Mouse (Mus musculus) limb, embryonic 11.5 days (tissue): ENCODE data around the gene Thbs3. TPM values are rescaled to one million over a fixed set of nuclear protein-coding genes. Genes with fewer than 3 reads are reported as not detected.

Experiments
- ATAC-seq: fragments of 200-750 bp; cut with Nextera tagmentation; 2 replicates; pipeline ENCODE4 v1.8.0; 2017; ENCODE audit warnings: low read depth; ENCODE audit not compliant: insufficient number of reproducible peaks, low FRiP score, low TSS enrichment
- DNase-seq: peaks from one replicate; pipeline ENCODE4 v3.0.0-alpha.2; 2015; ENCODE audit warnings: low spot score
- H3K27ac ChIP-seq: fragments of 300-500 bp; sonication (generic); replicated peaks from 2 replicates; pipeline ENCODE4 v1.5.1; 2014; ENCODE audit warnings: low read depth, mild to moderate bottlenecking, low read length
- H3K27me3 ChIP-seq: fragments of 300-500 bp; sonication (generic); 2 replicates; pipeline ENCODE4 v1.6.1; 2014; ENCODE audit warnings: mild to moderate bottlenecking, low read length, mixed read lengths; ENCODE audit not compliant: control insufficient read depth, insufficient read depth
- H3K36me3 ChIP-seq: fragments of 300-500 bp; sonication (generic); 2 replicates; pipeline ENCODE4 v1.6.1; 2014; ENCODE audit warnings: mild to moderate bottlenecking, low read length, moderate library complexity, mixed read lengths; ENCODE audit not compliant: control insufficient read depth, insufficient read depth
- H3K4me1 ChIP-seq: fragments of 300-500 bp; sonication (generic); 2 replicates; pipeline ENCODE4 v1.6.1; 2014; ENCODE audit warnings: low read length, mixed read lengths; ENCODE audit not compliant: control insufficient read depth, insufficient read depth
- H3K4me2 ChIP-seq: fragments of 300-500 bp; sonication (generic); 2 replicates; pipeline ENCODE4 v1.6.1; 2014; ENCODE audit warnings: low read depth, mild to moderate bottlenecking, moderate library complexity; ENCODE audit not compliant: severe bottlenecking
- H3K4me3 ChIP-seq: fragments of 300-500 bp; sonication (generic); 2 replicates; pipeline ENCODE4 v1.5.1; 2014; ENCODE audit warnings: low read depth, low read length
- H3K9ac ChIP-seq: fragments of 300-500 bp; sonication (generic); 2 replicates; pipeline ENCODE4 v1.6.1; 2014; ENCODE audit warnings: mild to moderate bottlenecking, low read length
- H3K9me3 ChIP-seq: fragments of 300-500 bp; sonication (generic); 2 replicates; pipeline ENCODE4 v1.6.1; 2016; ENCODE audit warnings: low read length; ENCODE audit not compliant: control insufficient read depth
- WGBS: fragments of 180-500 bp; shearing (Covaris S2); extraction: QIAGEN DNeasy Blood & Tissue Kit; methylation state at CpG from one replicate; pipeline ENCODE4 v1.1.7; 2014; 5-methylcytosine and 5-hydroxymethylcytosine counted together
- polyA plus RNA-seq: library from polyadenylated mRNA; unstranded; fragments of >200 nt; fragmentation: Nextera tagmentation; extraction: Ambion mirVana; gene quantifications from 2 replicates; pipeline ENCODE4 v1.2.1, GENCODE M21; 2014

Gene Thbs3
- polyA plus RNA-seq, 1 experiment from 2014 or later: 21.0 TPM

DNA sequence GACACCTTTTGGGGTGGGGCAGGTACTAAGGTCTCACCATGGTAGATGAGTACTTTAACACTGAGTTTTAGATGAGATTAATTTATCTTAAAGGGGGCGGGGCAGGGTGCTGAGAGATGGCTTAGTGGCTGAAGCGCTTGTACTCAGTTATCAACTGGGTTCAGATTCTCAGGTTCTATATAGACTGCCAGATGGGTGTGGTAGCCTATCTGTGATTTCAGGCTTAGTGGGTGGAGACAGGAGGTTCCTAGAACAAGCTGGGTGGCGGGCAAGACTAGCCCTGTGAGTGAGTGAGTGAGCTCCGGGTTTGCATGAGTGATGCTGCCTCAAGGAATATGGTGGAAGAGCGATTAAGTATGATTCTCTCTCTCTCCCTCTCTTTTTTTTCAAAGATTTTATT is 40.0 kb downstream of the Thbs3 start:
- H3K4me1 ChIP-seq: peaks cover 9% of the 10 kb centered on the region
- WGBS: 91% methylated on average over 5 of the region's 5 CpGs
- no peak overlapping the region for H3K9ac ChIP-seq
- H3K9me3 ChIP-seq: no peaks in the 10 kb centered on the region
- H3K27me3 ChIP-seq: no peaks in the 10 kb centered on the region
- no peak for ATAC-seq
- H3K4me2 ChIP-seq: no peak overlapping the region
- no peak overlapping the region for H3K4me3 ChIP-seq
- no peak for DNase-seq
- H3K36me3 ChIP-seq: no peaks in the 10 kb centered on the region
- H3K27ac ChIP-seq: no peak overlapping the region

GRCm38 (mm10) chr3:89256177-89256576 is 41.2 kb downstream of the Thbs3 start:
- Histone ChIP-seq H3K4me1 (peaks cover 3% of the 10 kb centered on the region), H3K4me2 (no peak overlapping the region), H3K36me3 (no peaks in the 10 kb centered on the region), H3K27me3 (no peaks in the 10 kb centered on the region), H3K4me3 (no peak overlapping the region), H3K27ac (no peak overlapping the region), H3K9me3 (no peaks in the 10 kb centered on the region), H3K9ac (0 out of 2 replicates have a peak overlapping the region, but pooled peaks have one; percentile 22)
- DNase-seq (no peak), ATAC-seq (no peak)
- 87% methylated on average over 5 of the region's 5 CpGs for WGBS

DNA sequence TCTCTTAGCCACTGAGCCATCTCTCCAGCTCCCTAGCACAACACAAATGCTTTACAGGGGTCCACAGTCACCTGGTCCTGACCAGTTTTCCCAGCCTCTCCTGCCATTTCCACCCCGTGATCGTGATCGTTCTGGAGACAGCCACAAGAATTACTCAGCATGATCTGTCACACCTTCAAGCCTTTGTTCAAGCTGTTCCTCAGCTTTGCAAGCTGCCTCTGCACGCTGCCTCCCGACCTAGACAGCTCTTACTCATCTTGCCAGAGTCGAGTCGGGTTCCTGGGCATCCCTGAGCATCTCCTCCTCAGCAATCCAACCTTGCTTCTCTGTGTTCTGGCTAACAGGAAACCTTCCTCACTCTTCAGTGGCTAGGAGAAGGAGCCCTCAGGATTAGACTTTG is 44.1 kb downstream of the Thbs3 start, which contains the start of gene Dpm3:
TSS of gene Dpm3 (plus strand) at position 283 of the 400 bp plus-strand sequence.
- no peak within 1 kb of the TSS for H3K9ac ChIP-seq
- no peak within 1 kb of the TSS for H3K4me3 ChIP-seq
- no peaks in the 10 kb centered on the region for H3K36me3 ChIP-seq
- ATAC-seq (no peak), DNase-seq (no peak)
- H3K4me2 ChIP-seq: no peak within 1 kb of the TSS
- no peaks in the 10 kb centered on the region for H3K9me3 ChIP-seq
- 47% methylated on average over 7 of the region's 7 CpGs for WGBS
- no peaks in the 10 kb centered on the region for H3K4me1 ChIP-seq
- no peak within 1 kb of the TSS for H3K27ac ChIP-seq
- no peaks in the 10 kb centered on the region for H3K27me3 ChIP-seq

- H3K9ac ChIP-seq: no peak overlapping the region
- no peak overlapping the region for H3K27ac ChIP-seq
- H3K27me3 ChIP-seq: no peaks in the 10 kb centered on the region
- no peaks in the 10 kb centered on the region for H3K9me3 ChIP-seq
- no peak for DNase-seq
- 78% methylated on average over 3 of the region's 3 CpGs for WGBS
- no peaks in the 10 kb centered on the region for H3K36me3 ChIP-seq
- no peak overlapping the region for H3K4me2 ChIP-seq
- no peaks in the 10 kb centered on the region for H3K4me1 ChIP-seq
- no peak for ATAC-seq
- no peak overlapping the region for H3K4me3 ChIP-seq
Observed at GRCm38 (mm10) chr3:89260211-89260610, 45.2 kb downstream of the Thbs3 start.

DNA sequence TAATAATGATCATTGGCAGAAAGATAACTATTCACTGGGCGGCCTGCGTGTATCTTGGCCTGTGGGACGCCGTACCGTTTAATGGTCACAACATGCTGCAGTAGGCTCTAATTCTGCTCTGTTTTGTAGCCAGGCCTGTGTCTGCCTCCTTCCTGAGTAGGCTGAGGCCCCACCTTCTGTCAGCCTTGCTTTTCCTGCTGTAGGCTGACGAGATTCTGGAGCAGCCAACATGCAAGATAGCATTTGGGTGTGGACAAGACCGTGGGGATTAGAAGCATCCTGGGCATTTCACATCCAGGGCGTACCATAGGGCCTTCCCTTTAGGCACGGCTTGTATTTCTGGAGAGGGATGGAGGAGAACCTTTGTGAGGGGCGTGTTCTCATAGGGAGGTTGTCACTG is 47.4 kb downstream of the Thbs3 start:
- WGBS: 71% methylated on average over 10 of the region's 10 CpGs
- ATAC-seq (no peak), DNase-seq (no peak)
- H3K9ac ChIP-seq: no peak overlapping the region
- H3K4me1 ChIP-seq: peaks cover 4% of the 10 kb centered on the region; the same call in 1 of the 2 replicates
- H3K36me3 ChIP-seq: no peaks in the 10 kb centered on the region
- no peak overlapping the region for H3K4me3 ChIP-seq
- H3K4me2 ChIP-seq: no peak overlapping the region
- H3K27ac ChIP-seq: no peak overlapping the region
- H3K9me3 ChIP-seq: no peaks in the 10 kb centered on the region
- H3K27me3 ChIP-seq: no peaks in the 10 kb centered on the region

DNA sequence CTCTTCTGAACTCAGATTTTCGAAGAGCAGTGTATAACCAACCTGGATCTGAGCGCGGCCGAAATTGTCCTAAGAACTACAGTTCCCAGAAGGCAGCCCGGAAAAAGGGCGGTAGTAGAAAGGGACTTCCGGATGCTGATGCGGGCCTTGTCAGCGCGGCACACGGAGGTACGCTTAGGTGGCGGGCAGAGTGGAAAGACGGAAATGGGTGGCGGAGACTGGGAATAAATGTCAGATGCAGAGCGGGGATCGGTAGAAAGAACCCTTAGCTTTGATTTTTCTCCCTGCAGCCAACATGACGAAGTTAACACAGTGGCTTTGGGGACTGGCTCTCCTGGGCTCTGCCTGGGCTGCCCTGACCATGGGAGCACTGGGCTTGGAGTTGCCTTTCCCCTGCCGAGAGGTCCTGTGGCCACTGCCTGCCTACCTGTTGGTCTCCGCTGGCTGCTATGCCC is 51.5 kb downstream of the Thbs3 start:
- ATAC-seq (peak; percentile 66), DNase-seq (peak; percentile 87)
- Histone ChIP-seq H3K9ac (peak overlapping the region; percentile 83), H3K27me3 (no peaks in the 10 kb centered on the region), H3K9me3 (no peaks in the 10 kb centered on the region), H3K4me1 (peaks cover 15% of the 10 kb centered on the region), H3K36me3 (no peaks in the 10 kb centered on the region), H3K4me2 (peak overlapping the region; percentile 95), H3K4me3 (peak overlapping the region; percentile 55), H3K27ac (no peak overlapping the region; the same call in 1 of the 2 replicates)
- WGBS: under 1% methylated on average over 20 of the region's 20 CpGs

- Histone ChIP-seq H3K9me3 (no peaks in the 10 kb centered on the region), H3K4me2 (no peak overlapping the region), H3K4me1 (peaks cover 15% of the 10 kb centered on the region), H3K36me3 (no peaks in the 10 kb centered on the region), H3K27ac (no peak overlapping the region), H3K27me3 (no peaks in the 10 kb centered on the region), H3K4me3 (no peak overlapping the region), H3K9ac (no peak overlapping the region)
- DNase-seq: no peak
- no peak for ATAC-seq
- 49% methylated on average over 8 of the region's 8 CpGs for WGBS
Observed at GRCm38 (mm10) chr3:89268916-89269315, 53.9 kb downstream of the Thbs3 start.

DNA sequence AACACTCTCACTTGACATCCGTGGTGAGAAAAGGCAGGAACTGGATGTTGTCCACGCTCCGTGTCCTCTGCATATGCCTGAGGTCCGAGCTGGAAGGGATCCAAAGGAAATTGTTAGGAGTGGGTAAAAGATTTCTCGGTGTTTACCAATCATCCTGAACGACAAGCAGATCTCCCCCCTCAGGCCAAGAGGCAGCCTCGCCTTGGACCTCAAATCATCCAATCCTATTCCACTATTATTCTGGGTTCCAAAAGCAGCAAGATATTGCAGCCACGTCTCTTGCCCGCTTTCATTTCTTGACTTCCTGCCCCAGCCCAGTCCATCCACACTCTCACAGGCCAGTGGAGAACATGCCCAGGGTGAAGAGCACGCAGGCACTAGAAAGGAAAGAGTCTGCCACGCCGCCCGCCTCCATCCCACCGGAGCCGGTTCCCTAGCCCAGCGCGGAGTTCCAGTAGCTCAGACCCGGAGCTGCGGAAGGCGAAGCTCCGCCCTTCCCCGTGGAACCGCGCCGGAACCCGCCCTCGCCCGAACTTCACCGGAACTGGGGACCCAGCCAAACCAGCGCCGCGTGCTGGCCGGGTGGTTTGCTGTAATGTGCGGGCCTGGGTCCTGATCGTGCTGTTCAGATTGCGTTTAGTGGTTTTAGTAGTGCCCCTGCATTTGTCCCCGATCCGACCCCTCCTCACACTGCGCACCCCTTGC is 55.2 kb downstream of the Thbs3 start, which contains the start of gene Slc50a1:
TSS of gene Slc50a1 (minus strand) at position 520 of the 705 bp plus-strand sequence.
- ATAC-seq (no peak), DNase-seq (peak; percentile 80)
- Histone ChIP-seq H3K27ac (peak within 1 kb of the TSS; percentile 66), H3K27me3 (no peaks in the 10 kb centered on the region), H3K9me3 (no peaks in the 10 kb centered on the region), H3K4me1 (peaks cover 15% of the 10 kb centered on the region), H3K9ac (peak within 1 kb of the TSS; percentile 78), H3K4me3 (peak within 1 kb of the TSS; percentile 42), H3K4me2 (peak within 1 kb of the TSS; percentile 77), H3K36me3 (no peaks in the 10 kb centered on the region)
- 6% methylated on average over 39 of the region's 39 CpGs for WGBS
